Mouse (Mus musculus): Measurements from ENCODE around the gene Gtf3c5.

DNA sequence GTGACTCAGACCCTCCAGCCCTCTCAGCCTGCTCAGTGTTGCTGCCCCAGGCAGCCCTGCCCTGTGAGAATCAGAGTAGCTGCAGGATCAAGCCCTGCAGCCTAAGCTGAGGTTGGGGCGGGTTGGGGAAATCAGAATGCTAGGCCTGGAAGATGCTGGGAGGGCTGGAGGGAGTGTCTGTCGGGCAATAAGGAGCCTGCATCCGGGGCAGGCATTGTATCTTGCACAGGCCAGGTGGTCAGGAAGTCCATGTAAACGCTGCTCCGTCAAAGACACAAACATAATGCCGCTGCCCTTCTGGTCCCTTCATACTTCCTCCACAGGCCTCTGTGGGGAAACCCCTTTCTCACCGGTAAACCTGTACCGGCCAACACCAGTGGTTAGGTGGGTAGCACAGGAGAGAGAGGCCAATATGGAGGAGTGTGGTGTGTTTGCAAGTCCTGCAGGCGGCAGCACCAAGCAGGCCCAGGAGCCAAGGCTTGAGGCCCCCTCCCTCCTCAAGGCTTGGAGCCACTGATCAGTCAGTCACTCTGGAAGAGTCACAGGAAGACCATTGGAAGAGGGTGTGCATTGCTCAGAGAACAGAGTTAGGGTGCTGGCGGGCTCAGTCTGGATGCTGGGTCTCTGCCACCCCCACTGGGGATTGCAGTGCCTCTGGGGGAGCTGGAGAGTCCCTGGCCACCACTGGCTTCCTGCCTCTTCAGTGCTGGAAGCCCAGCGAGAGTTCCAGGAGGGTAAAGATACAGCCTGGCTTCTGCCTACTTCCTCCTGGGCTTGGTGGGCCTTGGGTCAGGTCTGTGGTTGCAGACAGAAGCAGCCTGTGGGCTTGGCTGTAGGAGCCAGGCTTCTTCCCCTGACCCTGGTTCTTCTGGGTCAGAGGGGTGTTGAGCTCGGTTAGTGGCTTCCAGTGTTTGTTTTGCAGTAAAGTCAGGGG lies 57.3 kb downstream of the Gtf3c5 start:
- TF ChIP-seq CTCF (IDR thresholded peaks at IDR 0.05; ENCODE audit: low read depth, low read length) (peak; percentile 32), EP300 (IDR thresholded peaks at IDR 0.05; ENCODE audit: insufficient read depth, low read depth, low read length) (0 out of 2 replicates have a peak, but pooled peaks have one; percentile 51)

Measured in ES-Bruce4 (cell line).